ENCODE assay signal across 7 mouse cellular contexts in the genomic region with DNA sequence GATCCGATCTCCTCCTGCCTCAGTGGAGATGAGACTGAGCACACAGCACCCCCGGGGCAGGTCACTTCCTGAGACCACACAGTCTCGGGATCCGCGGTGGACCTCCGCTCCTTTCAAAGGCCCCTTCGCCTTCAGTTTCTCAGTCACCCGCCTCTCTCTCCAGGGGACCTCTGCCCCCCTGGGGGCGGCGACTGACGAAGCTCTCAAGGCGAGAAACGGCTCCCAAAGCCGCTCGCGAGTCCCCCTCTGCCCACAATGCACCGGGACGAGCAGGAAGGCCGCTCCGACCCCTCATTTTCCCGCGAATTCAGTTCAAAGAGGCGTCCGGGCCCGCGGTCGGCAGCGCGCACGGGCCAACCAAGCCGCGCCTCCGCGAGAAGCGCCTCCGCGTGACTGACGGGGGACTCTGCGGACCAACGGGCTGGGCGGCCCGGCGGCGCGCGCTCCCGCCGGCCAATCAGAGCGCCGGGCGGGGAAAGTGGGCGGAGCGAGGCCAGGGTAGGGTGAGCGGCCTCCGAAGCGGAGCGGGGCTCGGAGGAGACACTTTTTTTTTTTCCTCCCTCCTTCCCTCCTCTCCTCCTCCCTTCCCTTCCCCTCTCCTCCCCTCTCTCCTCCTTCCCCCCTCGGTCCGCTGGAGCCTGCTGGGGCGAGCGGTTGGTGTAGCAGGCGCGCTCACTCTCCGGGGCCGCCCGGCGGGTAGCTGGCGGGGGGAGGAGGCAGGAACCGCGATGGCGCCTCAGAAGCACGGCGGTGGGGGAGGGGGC. TPM values are rescaled to one million over a fixed set of nuclear protein-coding genes. Genes with fewer than 3 reads are reported as not detected.
DNase-seq lines count a peak whose midpoint lies in the region; ATAC-seq lines count a peak whose summit lies in the region.

A gene (plus strand): TSS at position 515 of the 764 bp plus-strand sequence.

- no peaks in the 10 kb centered on the region for H3K27me3 ChIP-seq in intestine, embryonic 15.5 days (replicated peaks)
- H3K27me3 ChIP-seq in midbrain, embryonic 10.5 days (ENCODE audit: low read depth, poor library complexity, severe bottlenecking): no peaks in the 10 kb centered on the region

- peak; percentile 97 for ATAC-seq in intestine, embryonic 15.5 days

- peak; percentile 98 for DNase-seq in adrenal gland, adult 2 months
- peak; percentile 95 for DNase-seq in embryo, embryonic 11.5 days (ENCODE audit: low read depth, low spot score)
- DNase-seq in gastrocnemius, postnatal 36 days: peak; percentile 85 to 92
- DNase-seq in left cerebral cortex, postnatal 25 days (ENCODE audit: low spot score in 2 of 2): peak; percentile 93 to 97
- DNase-seq in midbrain, embryonic 10.5 days (ENCODE audit: low spot score): peak; percentile 99
- DNase-seq in right cerebral cortex, postnatal 4 days: peak; percentile 94

- peak within 1 kb of the TSS; percentile 100 for H3K27ac ChIP-seq in intestine, embryonic 15.5 days
- peak within 1 kb of the TSS; percentile 99 for H3K27ac ChIP-seq in midbrain, embryonic 10.5 days (replicated peaks)

- peak within 1 kb of the TSS; percentile 97 for H3K4me3 ChIP-seq in intestine, embryonic 15.5 days (replicated peaks)
- H3K4me3 ChIP-seq in midbrain, embryonic 10.5 days: peak within 1 kb of the TSS; percentile 99

- no peaks in the 10 kb centered on the region for H3K4me1 ChIP-seq in intestine, embryonic 15.5 days (replicated peaks)
- H3K4me1 ChIP-seq in midbrain, embryonic 10.5 days: peaks cover 16% of the 10 kb centered on the region

- peak within 1 kb of the TSS; percentile 88 for H3K4me2 ChIP-seq in intestine, embryonic 15.5 days (replicated peaks)

- H3K9me3 ChIP-seq in intestine, embryonic 15.5 days: no peaks in the 10 kb centered on the region
- H3K9me3 ChIP-seq in midbrain, embryonic 10.5 days (replicated peaks): no peaks in the 10 kb centered on the region

- WGBS in intestine, embryonic 15.5 days: under 1% methylated on average over 60 of the region's 74 CpGs
- under 1% methylated on average over 72 of the region's 74 CpGs for WGBS in midbrain, embryonic 10.5 days

- intact Hi-C loops in gastrocnemius, postnatal 36 days (cut with DNase I): no loop called here
- intact Hi-C loops in left cerebral cortex, postnatal 25 days (cut with DNase I): no loop called here

- peak within 1 kb of the TSS; percentile 95 for H3K9ac ChIP-seq in intestine, embryonic 15.5 days

- H3K36me3 ChIP-seq in intestine, embryonic 15.5 days: no peaks in the 10 kb centered on the region
- H3K36me3 ChIP-seq in midbrain, embryonic 10.5 days: peaks cover 22% of the 10 kb centered on the region

RNA-seq across cellular contexts. Expression of the gene that starts here (rescaled TPM):
- total RNA-seq in adrenal gland, adult 2 months (2021): 10 to 100 TPM; 37.6 to 53.7 TPM
- polyA plus RNA-seq in adrenal gland, adult 2 months (2012; rRNA removed): 2.1 and 3.3 TPM in 2 replicates
- 10 to 100 TPM; 14.2 to 20.6 TPM for total RNA-seq in gastrocnemius, postnatal 36 days (2021)
- 19.2 and 22.6 TPM in 2 replicates for polyA plus RNA-seq in intestine, embryonic 15.5 days (2015; fragmentation: Nextera tagmentation; extraction: Ambion mirVana)
- 10 to 100 TPM; 35.2 to 41.2 TPM for total RNA-seq in left cerebral cortex, postnatal 25 days (2021)
- 19.7 and 20.6 TPM in 2 replicates for polyA plus RNA-seq in midbrain, embryonic 10.5 days (2016; fragmentation: Nextera tagmentation; extraction: Ambion mirVana)

Comparison
In these comparisons a context has a peak if more than half of its experiments do, and no peak if none do; other contexts are left out.
1. Peak in every context shown above with its lines: DNase-seq, ATAC-seq, H3K4me3 ChIP-seq and H3K27ac ChIP-seq.